Mouse (Mus musculus): ENCODE results near the gene Dab2.

Gene Dab2

GRCm38 (mm10) chr15:6398881-6399280 is 99.3 kb downstream of the Dab2 start:
- DNase-seq: no peak

- no peak for DNase-seq
Observed at GRCm38 (mm10) chr15:6400115-6400514, 100.5 kb downstream of the Dab2 start.

GRCm38 (mm10) chr15:6402433-6402832 is 102.8 kb downstream of the Dab2 start:
- DNase-seq: no peak

GRCm38 (mm10) chr15:6404172-6404571 is 104.6 kb downstream of the Dab2 start:
- DNase-seq: no peak

- no peak for DNase-seq
Observed at GRCm38 (mm10) chr15:6406771-6407170, 107.2 kb downstream of the Dab2 start.

- DNase-seq: no peak
Observed at GRCm38 (mm10) chr15:6409031-6409430, 109.4 kb downstream of the Dab2 start.

- no peak for DNase-seq
Observed at GRCm38 (mm10) chr15:6410161-6410560, 110.6 kb downstream of the Dab2 start.

GRCm38 (mm10) chr15:6411334-6411733 is 111.7 kb downstream of the Dab2 start:
- no peak for DNase-seq

GRCm38 (mm10) chr15:6415317-6415716 is 115.7 kb downstream of the Dab2 start:
- DNase-seq: no peak

- DNase-seq: no peak
Observed at GRCm38 (mm10) chr15:6431777-6432176, 132.2 kb downstream of the Dab2 start.

- no peak for DNase-seq
Observed at GRCm38 (mm10) chr15:6432411-6432810, 132.8 kb downstream of the Dab2 start.

- DNase-seq: no peak
Observed at GRCm38 (mm10) chr15:6435281-6435680, 135.7 kb downstream of the Dab2 start.

- DNase-seq: peak; percentile 31
Observed at GRCm38 (mm10) chr15:6435773-6436172, 136.2 kb downstream of the Dab2 start.

GRCm38 (mm10) chr15:6438685-6439084 is 139.1 kb downstream of the Dab2 start:
- no peak for DNase-seq

- no peak for DNase-seq
Observed at GRCm38 (mm10) chr15:6444452-6444851, 144.9 kb downstream of the Dab2 start.

- DNase-seq: no peak
Observed at GRCm38 (mm10) chr15:6445135-6445534, 145.5 kb downstream of the Dab2 start, which contains the start of gene C9. Gene C9, plus strand, starts transcription at chr15:6445327.

- DNase-seq: no peak
Observed at GRCm38 (mm10) chr15:6446181-6446580, 146.6 kb downstream of the Dab2 start.

GRCm38 (mm10) chr15:6448892-6449291 is 149.3 kb downstream of the Dab2 start:
- DNase-seq: no peak

- DNase-seq: no peak
Observed at GRCm38 (mm10) chr15:6454461-6454860, 154.9 kb downstream of the Dab2 start.

GRCm38 (mm10) chr15:6461381-6461780 is 161.8 kb downstream of the Dab2 start:
- DNase-seq: no peak

- no peak for DNase-seq
Observed at GRCm38 (mm10) chr15:6463361-6463923, 163.9 kb downstream of the Dab2 start.

GRCm38 (mm10) chr15:6466995-6467394 is 167.4 kb downstream of the Dab2 start:
- DNase-seq: no peak

- no peak for DNase-seq
Observed at GRCm38 (mm10) chr15:6468845-6469244, 169.3 kb downstream of the Dab2 start.

- no peak for DNase-seq
Observed at GRCm38 (mm10) chr15:6469384-6469783, 169.8 kb downstream of the Dab2 start.

GRCm38 (mm10) chr15:6483561-6483960 is 184.0 kb downstream of the Dab2 start:
- no peak for DNase-seq

Measured in thymus, postnatal 25 days (tissue).